Mouse (Mus musculus): ENCODE measurements around the gene Hps6.

Gene Hps6

GRCm38 (mm10) chr19:46029652-46030051 lies 26.3 kb downstream of the Hps6 start:
- no peak for DNase-seq (ENCODE audit: extremely low read depth, low read depth, low spot score)

DNA sequence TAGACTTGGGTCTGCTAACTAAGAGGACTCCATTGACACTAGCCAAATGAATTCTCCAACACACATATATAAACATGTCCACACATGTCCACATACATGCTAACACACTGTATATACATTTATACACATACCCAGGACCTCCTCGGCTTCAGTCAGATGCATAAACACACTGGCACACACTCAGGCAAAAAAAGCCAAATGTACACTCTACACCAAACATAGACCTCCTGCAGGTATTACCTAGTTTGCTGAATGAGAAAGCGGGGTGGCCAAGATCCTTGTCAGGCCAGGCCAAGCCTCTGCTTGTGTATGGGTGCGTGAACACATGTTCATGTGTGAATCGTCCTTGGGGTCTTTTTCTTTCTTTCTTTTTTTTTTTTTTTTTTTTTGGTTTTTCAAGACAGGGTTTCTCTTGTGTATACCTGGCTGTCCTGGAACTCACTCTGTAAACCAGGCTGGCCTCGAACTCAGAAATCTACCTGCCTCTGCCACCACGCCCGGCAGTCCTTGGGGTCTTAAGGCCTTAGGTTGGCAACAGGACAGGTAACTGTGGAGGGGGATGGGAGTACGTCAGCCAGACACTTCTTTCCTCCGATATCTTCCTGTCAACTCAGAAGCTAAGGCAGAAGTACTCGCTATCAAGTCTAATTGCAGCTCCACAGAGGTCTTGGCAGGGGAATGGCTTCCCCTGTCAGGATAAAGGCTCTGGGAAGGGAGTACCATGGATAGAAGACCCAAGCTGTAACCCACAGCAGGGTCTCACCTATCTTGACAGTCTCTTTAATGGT lies 27.1 kb downstream of the Hps6 start:
- no peak for DNase-seq (ENCODE audit: extremely low read depth, low read depth, low spot score)

GRCm38 (mm10) chr19:46031689-46032432 lies 28.6 kb downstream of the Hps6 start:
- no peak for DNase-seq (ENCODE audit: extremely low read depth, low read depth, low spot score)

DNA sequence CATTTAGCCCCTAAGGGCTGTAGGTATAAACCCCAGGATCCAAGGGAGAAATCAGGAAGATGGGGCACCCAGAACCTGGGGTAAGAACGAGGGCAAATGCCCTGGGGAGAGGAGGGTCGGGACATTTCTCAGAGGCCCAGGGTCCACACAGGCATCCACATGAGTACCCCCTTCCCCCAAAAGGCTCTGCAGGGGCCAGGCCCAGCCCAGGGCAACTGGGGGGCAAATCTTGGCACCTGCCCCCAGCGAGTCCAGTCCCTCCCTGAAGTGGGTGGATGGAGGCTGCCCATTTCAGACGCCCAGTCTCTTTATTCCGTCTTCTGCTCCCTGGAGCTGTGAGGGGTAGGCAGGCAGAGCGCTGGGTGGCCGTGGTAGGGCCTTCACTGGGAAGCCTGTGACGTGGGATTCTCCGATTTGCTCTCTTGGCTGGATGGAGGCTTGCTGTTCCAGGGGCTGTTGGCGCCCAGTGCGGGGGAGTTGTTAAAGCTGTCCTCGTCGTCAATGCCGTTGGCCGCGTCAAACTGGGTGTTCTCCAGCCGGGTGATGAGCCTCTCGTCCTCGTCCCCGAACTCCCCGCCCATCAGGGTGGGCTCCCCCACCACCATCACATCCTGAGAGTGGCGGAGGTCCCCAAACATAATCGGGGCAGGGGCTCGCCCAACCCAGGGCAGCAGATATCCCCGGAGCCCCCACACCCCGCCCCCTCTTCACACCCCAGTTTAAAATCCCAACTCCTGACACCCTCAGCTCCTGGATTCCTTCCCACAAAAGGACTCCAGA lies 29.6 kb downstream of the Hps6 start:
- DNase-seq (ENCODE audit: extremely low read depth, low read depth, low spot score), result no peak

GRCm38 (mm10) chr19:46033911-46034310 lies 30.6 kb downstream of the Hps6 start:
- DNase-seq (ENCODE audit: extremely low read depth, low read depth, low spot score), result no peak

DNA sequence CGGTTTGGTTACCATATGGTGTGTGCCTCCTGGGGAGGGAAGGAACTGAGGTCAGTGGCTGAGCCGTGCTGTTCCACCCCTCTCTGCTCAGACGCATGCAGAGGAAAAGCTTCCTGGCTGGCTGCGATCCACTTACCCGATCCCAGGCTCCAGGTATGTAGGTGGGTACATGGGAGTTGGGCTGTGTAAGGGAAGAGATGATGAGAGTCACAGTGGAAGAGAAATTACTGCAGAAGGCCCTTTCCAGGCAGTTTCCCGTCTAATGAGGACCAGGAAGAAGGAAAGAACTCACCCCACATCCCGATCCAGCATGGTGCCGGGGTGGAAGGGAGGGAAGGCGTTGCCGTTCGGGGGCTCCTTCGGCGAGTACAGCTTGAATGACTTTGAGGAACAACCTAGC lies 32.7 kb downstream of the Hps6 start:
- DNase-seq (ENCODE audit: extremely low read depth, low read depth, low spot score), result no peak

GRCm38 (mm10) chr19:46036477-46037242 lies 33.4 kb downstream of the Hps6 start:
- DNase-seq (ENCODE audit: extremely low read depth, low read depth, low spot score), result no peak

DNA sequence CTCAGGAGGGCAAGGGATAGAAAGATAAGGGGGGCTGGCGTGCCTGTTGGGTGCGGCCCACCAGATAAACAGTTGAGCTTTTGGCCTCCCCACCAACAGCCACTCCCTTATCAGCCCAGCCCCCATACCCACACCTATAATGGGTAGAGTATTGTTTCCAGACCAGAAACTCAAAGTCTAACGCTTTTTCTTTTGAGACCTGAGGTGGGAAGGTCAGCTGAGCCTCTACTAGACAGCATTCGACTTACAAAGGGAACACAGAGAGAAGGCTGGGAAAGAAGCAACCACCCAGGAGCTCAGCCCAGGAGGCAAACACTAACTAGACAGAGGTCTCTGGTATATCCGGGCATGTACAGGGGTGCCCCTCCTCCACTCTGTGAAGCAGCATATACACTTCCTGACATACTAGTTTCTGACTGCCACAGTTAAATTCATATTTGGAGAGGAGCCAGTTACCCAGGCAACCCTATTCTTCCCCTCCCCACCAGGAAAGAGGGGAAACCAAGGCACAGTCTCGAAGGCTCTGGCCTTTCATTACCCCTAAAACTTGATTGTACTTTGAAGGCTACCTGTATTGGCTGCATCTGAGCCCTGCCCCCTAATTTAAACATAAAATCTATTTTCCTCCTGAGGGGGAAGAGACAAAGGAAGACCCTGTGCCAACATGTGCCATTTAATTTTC lies 34.1 kb downstream of the Hps6 start:
- no peak for DNase-seq (ENCODE audit: extremely low read depth, low read depth, low spot score)

DNA sequence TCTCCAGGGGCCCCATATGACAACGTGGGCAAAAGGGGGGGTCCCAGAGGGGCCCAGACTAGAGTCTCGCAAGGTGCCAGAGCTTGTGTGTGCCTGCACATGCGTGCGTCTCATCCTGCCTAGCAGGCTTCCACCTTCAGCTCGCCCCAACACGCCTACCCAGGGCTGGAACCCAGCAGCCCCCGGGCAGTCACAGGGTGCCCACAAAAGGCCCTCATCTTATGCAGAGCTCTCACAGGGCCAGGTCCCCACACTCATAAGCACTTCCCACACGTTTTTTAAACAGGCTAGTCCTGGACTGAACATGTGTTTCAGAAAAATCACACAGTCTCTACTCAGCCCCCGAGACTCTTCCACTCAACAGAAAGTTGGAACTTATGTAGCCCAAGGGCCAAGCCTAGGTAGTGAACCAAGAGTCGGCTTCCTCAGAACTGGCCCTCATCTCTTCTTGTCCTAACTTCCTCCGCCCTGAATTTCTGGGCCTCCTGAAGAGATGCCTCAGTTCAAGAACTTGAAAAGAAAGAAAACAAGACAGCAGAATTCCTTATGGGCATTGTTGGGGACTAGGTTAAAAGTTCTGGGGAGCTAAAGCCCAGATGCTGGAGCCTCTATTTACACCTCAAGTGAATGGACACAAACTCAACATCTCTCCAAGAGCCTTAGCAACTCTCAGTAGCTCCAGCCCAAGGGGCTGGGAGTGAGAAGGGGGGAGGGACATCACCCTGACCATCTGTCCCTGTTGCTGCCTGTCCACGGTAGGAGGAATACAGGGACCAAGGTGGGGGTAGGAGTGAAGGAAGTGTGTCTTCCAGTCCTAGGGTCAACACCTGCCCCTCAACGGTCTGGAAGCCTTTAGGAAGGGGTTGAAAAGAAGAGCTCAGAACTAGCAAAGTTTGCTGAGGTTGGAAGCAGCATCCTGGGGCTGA lies 34.9 kb downstream of the Hps6 start:
- DNase-seq (ENCODE audit: extremely low read depth, low read depth, low spot score), result no peak

- no peak for DNase-seq (ENCODE audit: extremely low read depth, low read depth, low spot score)
Observed at GRCm38 (mm10) chr19:46038851-46039260, 35.5 kb downstream of the Hps6 start.

- DNase-seq (ENCODE audit: extremely low read depth, low read depth, low spot score), result no peak
Observed at GRCm38 (mm10) chr19:46039478-46039877, 36.2 kb downstream of the Hps6 start.

DNA sequence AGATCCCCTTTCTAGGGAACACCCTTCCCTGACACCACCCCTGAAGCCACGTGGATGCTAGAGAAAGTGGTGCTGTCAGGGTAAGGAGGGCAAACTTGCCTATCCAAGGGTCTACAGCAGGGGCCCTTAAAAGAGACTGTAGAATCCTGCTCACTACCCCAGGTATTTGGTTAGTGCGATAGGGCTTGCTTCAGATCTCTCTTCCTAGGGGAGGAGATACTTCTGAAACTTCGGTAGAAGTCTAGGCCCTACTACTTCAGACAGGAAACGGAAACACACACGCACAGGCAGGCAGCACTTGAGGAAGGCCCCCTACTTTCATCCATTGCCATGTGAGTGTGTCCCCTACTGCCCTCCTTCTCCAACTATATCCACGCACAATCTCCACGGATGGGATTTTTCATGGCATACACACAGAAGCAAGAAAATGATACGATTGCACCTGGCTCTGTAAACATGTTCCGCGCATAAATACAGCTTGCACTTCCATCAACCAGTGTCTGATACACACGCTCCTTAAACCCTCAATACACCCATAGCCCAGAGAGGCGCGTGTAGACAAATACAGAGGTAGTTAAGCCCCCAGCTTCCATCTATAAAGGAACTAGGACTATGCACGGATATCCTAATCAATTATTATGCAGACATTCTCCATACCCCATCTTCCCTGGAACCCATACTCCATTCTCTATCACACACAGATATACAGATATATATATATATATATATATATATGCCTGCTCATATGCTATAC lies 37.0 kb downstream of the Hps6 start:
- no peak for DNase-seq (ENCODE audit: extremely low read depth, low read depth, low spot score)

GRCm38 (mm10) chr19:46041299-46041932 lies 38.1 kb downstream of the Hps6 start:
- no peak for DNase-seq (ENCODE audit: extremely low read depth, low read depth, low spot score)

DNA sequence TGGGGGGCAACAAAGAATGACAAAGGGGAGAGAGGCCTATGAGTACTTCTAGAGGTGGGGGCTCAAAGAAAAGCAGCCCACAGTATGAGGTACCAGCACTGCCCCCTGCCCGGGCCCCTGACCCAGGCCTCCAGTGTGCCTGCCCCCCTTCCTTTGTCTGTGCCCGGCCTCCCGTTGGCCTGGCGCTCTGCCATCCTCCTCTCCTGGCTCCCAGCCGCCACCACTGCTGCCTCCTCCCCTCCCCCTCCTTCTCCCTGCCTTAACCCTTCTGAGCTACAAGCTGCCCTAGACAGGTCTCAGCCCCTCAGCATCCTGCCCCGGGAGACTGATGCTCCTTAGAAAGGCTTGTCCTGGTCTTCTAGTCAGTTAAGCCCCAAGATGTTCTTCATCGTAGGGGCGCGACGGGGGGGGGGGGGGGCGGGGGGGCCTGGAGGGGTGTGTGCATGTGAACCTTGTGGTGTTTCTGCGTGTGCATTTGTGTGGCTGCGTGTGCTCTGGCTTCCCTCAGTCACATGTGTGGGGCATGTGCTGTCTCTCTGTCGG lies 38.7 kb downstream of the Hps6 start:
- DNase-seq (ENCODE audit: extremely low read depth, low read depth, low spot score), result no peak

GRCm38 (mm10) chr19:46042476-46043011 lies 39.2 kb downstream of the Hps6 start:
- no peak for DNase-seq (ENCODE audit: extremely low read depth, low read depth, low spot score)

- DNase-seq (ENCODE audit: extremely low read depth, low read depth, low spot score), result no peak
Observed at GRCm38 (mm10) chr19:46043380-46043779, 40.1 kb downstream of the Hps6 start.

GRCm38 (mm10) chr19:46044271-46044992 lies 41.1 kb downstream of the Hps6 start, which contains the start of gene Pprc1:
Gene Pprc1, plus strand, starts transcription at chr19:46044886.
- no peak for DNase-seq (ENCODE audit: extremely low read depth, low read depth, low spot score)

All from fat pad, adult 2 months (tissue).